Mouse (Mus musculus) right cerebral cortex, postnatal 10 days (tissue): ENCODE data around the gene Becn1.

Experiments
- DNase-seq, 2 experiments: peaks; one replicate each; pipeline ENCODE4 v3.0.0; 2021; ENCODE audit warnings: low spot score in 2 of 2

Becn1 gene

GRCm38 (mm10) chr11:101238071-101238647 is 63.9 kb downstream of the Becn1 start:
- DNase-seq = peak in 1 of 2 experiments; percentile 42

GRCm38 (mm10) chr11:101236782-101237181 is 65.3 kb downstream of the Becn1 start:
- DNase-seq = no peak
